Mouse (Mus musculus) large intestine, adult 2 months (tissue): Measurements from ENCODE around the gene Os9. TPM values are rescaled to one million over a fixed set of nuclear protein-coding genes. Genes with fewer than 3 reads are reported as not detected.
"Not testable (repeated sequence)": the region's sequence is repeated elsewhere in the genome, so short reads cannot be mapped to it uniquely, and the experiment has no call there.

Source experiments
- DNase-seq: peaks from one replicate; pipeline ENCODE4 v3.0.0-alpha.2; 2012; ENCODE audit warnings: low read depth, low spot score
- WGBS: fragments of 180-500 bp; shearing (Covaris S2); methylation state at CpG from one replicate; pipeline ENCODE4 v1.1.7; 2018; 5-methylcytosine and 5-hydroxymethylcytosine counted together
- polyA plus RNA-seq: library from polyadenylated mRNA; depleted of rRNA; stranded (reverse); fragments of >200 nt; gene quantifications from 2 replicates; pipeline ENCODE4 v1.2.3, GENCODE M21; 2012

Os9 gene
- polyA plus RNA-seq, 1 experiment, result 71.3 TPM

DNA sequence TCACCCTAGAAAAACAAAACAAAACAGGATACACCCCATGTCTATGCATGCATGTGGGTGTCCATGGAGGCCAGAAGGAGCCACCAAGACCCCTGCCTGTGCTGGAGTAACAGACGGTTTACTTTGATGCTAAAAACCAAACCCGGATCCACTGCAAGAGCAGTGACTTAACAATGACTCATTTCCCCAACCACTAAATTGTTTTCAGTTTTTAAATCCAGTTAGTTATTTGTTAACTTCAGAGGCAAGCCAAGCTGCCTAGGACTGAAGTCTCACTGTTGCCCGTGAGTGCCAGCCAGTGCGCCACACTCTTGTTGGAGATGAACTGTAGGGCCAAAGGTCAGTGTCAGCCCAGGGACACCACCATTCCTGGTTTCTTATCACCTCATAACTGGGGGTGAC lies 29.5 kb upstream of the Os9 start:
- WGBS, result 21% methylated on average over 4 of the region's 4 CpGs

DNA sequence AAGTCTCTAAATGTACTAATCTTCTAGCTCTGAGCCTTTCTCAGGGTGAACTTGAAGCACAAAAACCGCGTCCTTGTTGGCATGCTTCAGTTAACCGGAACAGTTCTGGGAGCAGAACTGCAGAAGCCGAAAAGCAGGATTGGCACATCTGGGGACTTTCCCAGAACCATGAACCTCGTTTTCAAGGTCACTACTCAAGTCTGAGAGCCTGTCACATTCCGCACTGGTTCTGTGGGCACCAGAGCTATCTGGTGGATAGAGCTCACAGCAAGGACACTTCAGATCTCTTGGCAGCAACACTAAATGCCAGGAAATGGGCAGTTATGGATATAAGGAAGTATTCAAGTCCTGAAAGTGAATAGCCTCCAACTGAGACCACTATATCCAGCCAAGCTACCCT lies 26.2 kb upstream of the Os9 start:
- DNase-seq, result no peak
- 38% methylated on average over 6 of the region's 6 CpGs for WGBS

More for the DNA sequence above, 29.5 kb upstream of the Os9 start:
- DNase-seq, result no peak

DNA sequence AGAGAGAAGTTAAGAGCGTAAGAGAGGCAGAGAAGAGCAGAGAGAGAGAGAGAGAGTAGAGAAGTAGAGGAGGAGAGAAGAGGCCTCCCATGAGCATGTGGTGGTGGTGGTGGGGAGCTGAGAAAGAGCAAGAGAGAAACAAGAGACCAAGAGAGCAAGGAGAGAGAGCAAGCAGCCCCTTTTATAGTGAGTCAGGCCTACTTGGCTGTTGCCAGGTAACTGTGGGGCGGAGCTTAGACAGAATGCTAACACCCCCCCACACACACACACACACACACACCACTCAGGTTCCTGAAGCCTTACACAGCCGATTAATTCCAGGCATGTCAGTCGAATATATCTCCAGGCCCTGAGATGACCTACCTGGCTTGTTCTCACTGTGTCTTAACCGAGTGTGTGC lies 24.4 kb upstream of the Os9 start:
- WGBS, result 75% methylated on average over 5 of the region's 5 CpGs
- no peak for DNase-seq

DNA sequence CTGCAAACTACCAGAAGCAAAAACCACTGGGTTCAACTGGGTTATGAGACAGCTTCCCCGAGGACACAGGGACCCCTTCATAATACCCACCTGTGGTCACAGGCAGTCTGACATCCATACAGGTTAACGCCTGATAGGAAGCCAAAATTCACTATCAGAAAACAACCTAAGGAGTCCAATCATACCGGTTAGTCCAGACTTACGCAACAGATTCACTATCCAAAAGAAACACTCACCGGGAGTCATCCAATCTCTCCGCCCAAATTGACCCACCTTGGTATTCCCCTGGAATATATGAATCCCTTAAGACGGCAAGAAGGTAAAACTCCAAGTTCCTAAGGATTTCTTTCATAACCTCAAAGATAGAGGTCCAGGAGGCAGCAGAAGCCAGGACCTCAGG lies 23.6 kb upstream of the Os9 start:
- WGBS, result 43% methylated on average over 7 of the region's 7 CpGs
- no peak for DNase-seq

DNA sequence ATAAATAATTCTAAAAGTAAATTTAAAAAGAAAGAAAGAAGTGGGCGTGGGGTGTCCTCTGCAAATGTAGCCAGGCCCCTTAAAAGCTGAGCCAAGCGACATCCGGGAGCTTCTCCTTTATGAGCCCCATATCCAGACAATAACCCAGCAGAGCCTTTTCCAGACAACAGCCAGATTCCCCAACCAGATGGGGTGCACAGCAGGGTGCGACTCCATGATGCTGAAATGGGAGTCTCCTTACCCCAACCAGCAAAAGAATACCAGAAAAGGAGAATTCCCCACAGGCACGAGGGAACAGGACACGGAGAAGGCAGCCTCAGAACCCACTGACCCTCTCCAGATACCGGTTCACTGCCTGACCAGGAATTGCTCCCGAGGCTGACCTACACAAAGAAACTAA lies 22.3 kb upstream of the Os9 start:
- no peak for DNase-seq
- 89% methylated on average over 8 of the region's 8 CpGs for WGBS

DNA sequence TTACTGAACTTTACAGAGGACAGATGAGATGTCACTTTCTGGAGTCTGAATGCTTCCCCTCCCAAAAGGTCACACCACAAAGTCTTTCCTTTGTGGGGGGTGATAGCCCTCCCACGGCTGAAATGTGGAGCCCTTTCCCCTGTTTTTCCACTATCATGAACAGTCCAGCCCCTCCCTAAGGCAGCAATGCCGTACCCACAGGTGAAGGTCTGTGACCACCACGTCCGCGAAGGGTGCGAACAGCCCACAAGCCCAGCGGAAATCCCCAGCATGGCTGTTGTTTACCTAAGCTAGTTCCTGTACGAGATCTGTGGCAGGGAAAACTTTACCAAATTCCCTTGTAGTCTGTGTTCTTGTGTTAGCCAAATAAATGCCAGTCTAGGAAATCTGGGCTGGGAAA lies 20.6 kb upstream of the Os9 start:
- WGBS, result 63% methylated on average over 8 of the region's 8 CpGs
- DNase-seq, result no peak

DNA sequence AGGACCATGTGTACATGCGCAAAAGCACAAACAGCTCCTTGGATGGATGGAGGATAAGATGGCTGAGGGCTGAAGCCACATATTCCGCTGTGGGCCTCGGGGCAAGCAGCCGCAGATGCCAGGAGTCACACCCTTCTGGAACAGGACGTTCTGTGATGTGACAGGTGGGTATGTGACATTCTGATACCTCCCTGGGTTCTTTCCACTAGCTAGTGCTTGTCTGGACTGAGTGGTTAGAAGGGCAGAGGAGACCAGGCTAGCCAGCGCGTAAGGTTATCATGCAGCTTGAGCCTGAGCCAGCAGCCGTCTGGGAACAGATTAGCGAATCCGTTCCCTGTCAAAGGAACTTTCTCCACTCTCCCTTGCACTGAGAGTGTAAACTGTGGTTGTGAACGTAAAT lies 20.0 kb upstream of the Os9 start:
- DNase-seq, result no peak
- WGBS, result 71% methylated on average over 11 of the region's 11 CpGs

DNA sequence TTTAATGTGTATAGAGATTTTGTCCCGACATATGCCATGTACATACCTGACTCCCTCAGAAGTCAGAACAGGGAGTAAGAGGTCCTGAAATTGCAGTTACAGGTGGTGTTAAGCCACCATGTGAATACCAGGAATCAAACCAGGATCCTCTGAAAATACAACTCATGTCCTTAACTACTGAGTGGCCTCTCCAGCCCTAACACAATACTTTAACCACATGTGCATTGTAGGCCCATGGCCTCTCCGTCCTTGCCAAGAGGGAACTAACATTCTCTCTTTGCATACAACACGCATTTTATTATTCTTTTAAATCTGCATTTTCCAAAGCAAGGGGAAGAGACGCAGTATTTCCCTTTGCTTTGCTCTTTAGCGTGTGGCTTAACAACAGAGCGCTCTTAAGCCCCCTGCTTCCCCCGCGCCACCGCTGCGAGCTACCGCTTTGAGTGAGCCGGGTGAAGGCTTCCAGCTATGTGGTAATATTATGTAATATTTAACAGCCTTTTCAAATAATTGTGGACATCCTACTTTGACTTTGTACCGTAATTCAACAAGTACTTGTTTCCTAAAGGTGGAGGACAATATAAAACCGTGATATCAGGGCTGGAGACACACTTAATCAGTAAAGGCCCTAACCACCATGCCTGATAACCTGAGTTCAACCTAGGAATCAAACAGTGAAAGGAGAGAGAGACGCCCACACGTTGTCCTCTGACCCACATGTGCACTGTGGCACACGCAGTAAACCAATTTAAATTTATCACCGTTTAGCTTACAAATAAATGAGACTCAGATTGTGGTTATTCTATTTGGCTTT lies 17.6 kb upstream of the Os9 start:
- WGBS, result 32% methylated on average over 18 of the region's 18 CpGs
- no peak for DNase-seq

DNA sequence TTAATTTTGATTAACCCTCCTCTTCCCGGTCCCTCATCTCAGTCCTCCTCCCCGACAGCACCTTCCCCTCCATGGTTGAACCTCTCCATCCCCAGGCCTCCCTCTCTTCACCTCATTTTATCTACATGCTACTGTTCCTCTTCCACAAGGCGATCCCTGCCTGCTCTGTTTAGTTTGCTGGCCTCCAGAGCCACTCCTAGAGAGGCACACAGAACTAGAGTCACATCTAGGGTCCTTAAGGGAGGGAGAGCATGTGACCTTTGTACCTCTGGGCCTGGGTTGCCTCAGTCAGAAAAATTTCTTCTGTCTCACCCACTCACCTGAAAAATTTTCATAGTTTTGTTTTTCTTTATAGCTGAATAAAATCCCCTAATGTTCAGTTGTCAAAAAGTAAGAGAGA lies 17.0 kb upstream of the Os9 start:
- 32% methylated on average over 3 of the region's 3 CpGs for WGBS
- no peak for DNase-seq

DNA sequence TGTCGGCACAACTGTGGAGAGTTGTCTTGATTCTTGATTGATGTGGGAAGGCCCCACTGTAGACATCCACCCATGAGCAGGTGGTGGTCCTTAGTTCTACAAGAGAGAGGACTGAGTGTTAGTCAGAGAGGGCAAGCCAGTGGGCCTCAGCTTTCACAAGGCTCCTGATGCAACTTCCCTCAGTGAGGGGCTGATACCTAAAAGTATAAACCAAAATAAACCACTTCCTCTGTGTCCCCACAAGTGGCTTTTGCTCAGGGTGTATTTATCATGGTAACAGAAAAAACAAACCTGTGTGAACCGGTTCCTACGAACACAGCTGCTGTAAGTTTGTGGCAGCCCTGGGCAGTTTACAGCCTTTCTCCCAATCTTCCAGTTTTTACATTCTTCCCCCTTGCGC lies 15.6 kb upstream of the Os9 start:
- WGBS, result 39% methylated on average over 4 of the region's 4 CpGs
- DNase-seq, result no peak

DNA sequence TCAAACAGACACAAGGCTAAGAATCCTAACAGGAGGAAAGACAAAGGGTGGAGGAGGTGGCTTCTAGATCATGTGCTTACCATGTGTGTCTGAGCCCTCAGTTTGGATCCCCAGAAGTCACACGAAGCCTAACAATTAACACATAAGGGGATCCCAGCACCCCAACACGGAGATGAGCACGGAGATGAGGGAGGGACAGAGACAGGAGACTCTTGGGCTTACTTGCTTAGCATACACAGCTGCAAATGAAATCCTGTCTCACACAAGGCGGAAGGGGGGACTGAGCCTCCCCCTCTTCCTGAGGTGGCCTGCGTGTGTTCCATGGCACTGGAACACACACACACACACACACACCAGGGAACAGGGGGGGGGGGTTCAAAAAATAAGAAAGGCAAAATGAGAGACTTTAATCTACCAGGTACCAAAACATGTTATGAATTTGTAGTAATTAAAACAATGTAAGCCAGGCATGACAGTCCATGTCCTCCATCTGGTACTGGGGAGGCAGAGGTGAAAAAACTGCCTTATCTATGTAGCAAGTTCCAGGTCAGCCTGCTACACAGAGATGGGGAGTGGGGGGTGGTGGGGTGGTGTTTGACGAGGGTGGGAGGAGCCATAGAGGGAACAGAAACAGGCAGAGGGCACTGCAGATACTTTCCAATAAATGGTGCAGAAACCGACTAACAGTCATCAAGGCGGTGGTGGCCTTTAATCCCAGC lies 14.3 kb upstream of the Os9 start:
- 38% methylated on average over 8 of the region's 8 CpGs for WGBS
- no peak for DNase-seq

DNA sequence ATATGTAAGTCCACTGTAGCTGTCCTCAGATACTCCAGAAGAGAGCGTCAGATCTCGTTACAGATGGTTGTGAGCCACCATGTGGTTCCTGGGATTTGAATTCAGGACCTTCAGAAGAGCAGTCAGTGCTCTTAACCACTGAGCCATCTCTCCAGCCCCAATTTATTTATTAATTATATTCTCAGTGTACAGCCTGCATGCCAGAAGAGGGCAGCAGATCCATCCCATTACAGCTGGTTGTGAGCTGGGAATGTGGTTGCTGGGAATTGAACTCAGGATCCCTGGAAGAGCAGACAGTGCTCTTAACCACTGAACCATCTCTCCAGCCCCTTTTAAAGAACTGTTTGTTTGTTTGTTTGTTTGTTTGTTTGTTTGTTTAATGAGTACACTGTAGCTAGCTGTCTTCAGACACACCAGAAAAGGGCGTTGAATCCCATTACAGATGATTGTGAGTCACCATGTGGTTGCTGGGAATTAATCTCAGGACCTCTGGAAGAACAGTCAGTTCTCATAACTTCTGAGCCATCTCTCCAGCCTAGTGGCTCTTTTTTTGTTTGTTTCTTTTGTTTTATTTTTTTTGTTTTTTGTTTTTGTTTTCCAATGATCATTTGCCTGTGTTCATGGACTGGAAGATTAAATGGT lies 13.6 kb upstream of the Os9 start:
- not testable (repeated sequence) for DNase-seq
- 71% methylated on average over 3 of the region's 3 CpGs for WGBS

DNA sequence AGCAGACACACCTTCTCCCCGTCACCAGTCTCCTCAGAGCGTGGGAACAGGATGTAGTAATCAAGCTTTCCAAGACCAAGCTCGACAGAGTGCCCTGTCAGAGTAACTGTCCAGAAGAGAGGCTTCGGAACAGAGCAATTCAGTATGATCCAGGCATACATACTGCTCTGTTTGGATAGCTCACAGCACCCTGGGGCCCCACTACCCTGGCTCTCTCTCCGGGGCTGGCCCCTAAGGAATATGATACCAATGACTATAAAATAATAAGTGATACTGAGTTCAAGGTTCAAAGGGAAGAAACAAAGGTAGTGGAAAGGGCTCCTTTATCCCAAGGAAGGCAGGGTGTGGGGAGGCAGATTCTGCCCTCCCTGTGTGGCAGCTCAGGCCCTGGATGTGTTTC lies 11.5 kb upstream of the Os9 start:
- no peak for DNase-seq
- WGBS, result 25% methylated on average over 5 of the region's 5 CpGs

DNA sequence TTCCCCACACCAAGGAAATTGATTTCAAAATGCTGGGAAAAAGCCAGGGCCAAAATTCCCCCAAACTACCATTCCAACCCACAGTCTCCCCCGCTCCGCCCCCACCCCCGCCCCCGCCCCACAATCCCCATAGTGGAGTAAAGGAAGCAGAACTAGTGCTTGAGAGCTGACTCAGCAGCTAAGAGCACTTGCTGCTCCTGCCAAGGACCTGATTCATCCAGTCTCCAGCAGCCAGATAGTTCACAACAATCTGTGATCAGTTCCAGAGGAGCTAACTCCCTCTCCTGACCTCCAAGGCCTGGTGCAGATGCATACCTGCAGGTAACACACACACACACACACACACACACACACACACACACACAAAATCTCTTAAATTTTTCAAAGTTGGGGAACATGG lies 8.5 kb upstream of the Os9 start:
- 37% methylated on average over 4 of the region's 4 CpGs for whole genome bisulfite sequencing

DNA sequence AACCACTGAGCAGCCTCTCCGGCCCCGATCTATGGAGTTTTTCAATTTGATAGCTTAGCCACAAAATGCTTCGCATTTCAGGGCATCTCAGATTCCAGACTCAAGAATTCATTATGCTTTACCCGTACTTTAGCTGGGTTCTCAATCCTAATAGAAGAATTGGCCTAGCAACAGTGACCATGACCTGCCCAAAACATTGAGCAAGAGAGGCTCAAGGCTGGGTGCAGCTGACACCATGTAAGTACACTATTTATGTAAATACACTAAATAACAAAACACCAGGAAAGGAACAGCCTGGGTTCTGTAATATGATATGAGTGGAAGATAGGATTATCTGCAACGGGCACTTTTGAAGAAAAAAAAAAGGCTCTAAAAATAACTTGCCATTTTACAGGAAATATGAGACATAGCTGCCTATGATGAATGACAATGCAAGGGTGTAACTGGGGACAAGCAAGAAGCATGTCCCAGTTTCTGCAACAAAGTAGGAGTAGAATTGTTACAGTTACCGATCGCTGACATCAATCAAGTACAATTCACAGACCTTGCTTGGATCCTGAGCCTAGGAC lies 6.9 kb upstream of the Os9 start:
- 83% methylated on average over 7 of the region's 7 CpGs for WGBS
- DNase-seq, result no peak

More for the DNA sequence above, 8.5 kb upstream of the Os9 start:
- DNase-seq, result no peak

DNA sequence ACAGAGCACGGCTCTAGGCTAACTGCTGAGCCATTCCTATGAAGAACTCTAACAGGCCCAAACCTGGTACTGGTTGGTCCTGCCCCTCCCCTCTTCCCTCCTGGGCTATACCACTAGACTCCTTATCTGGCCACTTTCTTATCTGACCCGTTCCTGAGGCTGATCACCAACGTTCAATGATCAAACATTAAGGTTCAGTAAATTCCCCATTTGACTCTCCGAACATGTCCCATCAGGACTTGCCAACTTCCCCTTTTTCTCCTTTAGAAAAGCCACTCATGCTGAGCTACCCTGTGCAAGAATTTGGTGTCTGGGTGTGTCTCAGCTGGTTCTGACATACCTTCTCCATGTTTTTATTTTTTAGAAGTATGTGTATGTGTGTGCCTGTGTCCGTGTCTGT lies 5.6 kb upstream of the Os9 start:
- WGBS, result 66% methylated on average over 5 of the region's 5 CpGs
- no peak for DNase-seq

DNA sequence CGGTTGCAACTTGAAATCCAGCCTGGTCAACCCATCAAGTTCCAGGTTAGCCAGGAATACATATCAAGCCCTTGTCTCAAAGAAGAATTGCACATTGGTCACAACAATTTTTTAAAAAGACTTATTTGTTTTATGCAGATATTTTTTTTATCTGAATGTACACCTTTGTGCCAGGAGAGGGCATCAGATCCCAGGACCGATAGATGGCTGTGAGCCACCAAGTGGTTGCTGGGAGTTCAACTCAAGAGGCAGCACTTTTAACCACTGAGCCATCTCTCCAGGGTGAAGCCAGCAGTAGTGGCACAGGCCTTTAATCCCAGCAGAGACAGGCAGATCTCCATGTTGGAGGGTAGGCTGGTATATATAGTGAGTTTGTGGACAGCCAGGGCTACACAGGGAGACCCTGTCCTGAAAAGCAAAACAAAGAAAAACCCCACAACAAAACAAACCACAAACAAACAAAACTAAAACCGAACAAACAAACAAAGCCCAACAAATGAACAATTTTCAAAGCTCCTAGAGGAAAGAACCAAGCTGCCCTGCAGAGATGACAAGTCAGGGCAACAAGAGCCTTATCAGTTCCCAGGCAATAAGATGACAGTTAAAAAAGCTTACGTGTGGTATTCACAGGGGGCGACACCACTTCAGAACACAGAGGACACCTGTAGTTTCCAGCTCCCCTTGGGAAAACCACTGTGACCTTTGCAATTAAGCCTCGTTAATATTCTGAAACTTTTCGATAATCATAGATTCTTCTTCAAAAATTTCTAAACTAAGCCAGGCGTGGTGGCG lies 4.5 kb upstream of the Os9 start:
- 72% methylated on average over 9 of the region's 9 CpGs for WGBS

DNA sequence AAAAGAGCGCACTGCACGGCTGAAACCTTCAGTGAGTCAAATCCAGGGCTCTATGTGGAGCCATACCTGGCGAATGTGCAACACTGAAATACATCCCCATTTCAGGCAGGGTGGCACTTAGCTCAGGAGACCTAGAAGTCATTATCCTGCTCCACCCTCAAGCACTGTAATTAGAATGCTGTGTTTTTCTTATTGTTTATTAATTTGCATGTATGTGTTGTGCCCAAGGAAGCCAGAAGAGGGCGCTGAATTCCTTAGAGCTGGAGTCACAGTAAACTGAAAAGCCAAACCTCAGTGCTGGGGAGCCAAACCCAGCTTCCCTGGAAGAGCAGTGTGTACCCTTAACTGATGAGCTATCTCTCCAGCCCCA lies 2.5 kb upstream of the Os9 start:
- no peak for DNase-seq
- WGBS, result 15% methylated on average over 4 of the region's 4 CpGs

More for the DNA sequence above, 4.5 kb upstream of the Os9 start:
- DNase-seq, result no peak

DNA sequence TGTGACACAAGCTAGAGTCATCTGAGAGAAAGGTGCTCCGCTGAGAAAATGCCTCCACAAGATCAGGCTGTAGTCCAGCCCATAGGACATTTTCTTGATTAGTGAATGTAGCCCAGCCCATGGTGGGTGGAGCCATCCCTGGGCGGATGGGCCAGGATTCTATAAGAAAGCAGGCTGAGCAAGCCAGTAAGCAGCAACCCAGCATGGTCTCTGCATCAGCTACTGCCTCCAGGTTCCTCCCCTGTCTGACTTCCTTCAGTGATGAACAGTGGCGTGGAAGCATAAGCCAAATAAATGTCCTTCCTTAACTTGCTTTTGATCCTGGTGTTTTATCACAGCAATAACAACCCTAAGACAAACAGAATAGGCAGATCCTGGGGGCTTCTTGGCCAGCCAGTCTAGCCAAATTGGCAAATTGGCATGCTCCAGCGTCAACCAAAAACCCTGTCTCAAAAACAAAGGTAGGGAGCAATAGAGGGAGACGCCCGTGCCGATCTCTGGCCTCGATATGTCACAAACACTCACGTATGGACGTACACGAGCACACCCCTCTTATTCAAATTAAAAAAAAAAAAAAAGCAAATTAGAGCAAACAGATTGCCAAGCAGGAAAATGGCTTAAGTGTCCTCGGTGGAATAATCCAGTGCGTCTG lies 2.0 kb upstream of the Os9 start:
- DNase-seq, result no peak
- 14% methylated on average over 13 of the region's 13 CpGs for WGBS
